Mouse (Mus musculus) gastrocnemius, postnatal 25 days (tissue): ENCODE measurements around the gene Timmdc1. TPM values are rescaled to one million over a fixed set of nuclear protein-coding genes. Genes with fewer than 3 reads are reported as not detected.
"Not testable (repeated sequence)": the region's sequence is repeated elsewhere in the genome, so short reads cannot be mapped to it uniquely, and the experiment has no call there.

Experiments
- DNase-seq: peaks from one replicate; pipeline ENCODE4 v3.0.0; 2022
- total RNA-seq, 2 experiments: library from RNA; stranded (reverse); gene quantifications; 1 replicate in 1 of 2; 2 replicates in 1 of 2; pipeline ENCODE4 v1.2.3; 2021

The Timmdc1 gene
- total RNA-seq, 2 experiments from 2014 or later, result 48.4 to 52.2 TPM

GRCm38 (mm10) chr16:38496604-38497140, 25.8 kb downstream of the Timmdc1 start:
- DNase-seq, result no peak

- DNase-seq, result no peak
Observed at GRCm38 (mm10) chr16:38493890-38494289, 28.6 kb downstream of the Timmdc1 start.

DNA sequence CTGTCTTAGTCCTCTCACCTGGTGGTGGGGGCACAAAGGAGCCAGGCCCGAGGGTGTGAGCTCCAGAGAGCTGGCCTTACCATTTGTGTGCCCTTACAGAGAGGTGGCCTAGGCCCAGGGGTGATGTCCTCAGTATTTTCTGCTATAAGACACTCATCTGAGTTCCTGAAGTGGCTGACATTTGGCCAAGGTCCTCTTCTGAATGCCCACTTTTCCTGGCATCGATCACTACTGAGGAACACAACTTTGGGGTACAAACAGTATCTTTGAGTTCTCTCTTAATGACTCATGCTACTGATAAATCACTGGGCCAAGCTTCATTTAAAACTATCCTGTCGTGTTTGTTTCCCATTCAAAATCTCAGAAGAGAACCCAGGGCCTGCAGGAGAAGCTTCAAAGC, 29.9 kb downstream of the Timmdc1 start:
- no peak for DNase-seq

DNA sequence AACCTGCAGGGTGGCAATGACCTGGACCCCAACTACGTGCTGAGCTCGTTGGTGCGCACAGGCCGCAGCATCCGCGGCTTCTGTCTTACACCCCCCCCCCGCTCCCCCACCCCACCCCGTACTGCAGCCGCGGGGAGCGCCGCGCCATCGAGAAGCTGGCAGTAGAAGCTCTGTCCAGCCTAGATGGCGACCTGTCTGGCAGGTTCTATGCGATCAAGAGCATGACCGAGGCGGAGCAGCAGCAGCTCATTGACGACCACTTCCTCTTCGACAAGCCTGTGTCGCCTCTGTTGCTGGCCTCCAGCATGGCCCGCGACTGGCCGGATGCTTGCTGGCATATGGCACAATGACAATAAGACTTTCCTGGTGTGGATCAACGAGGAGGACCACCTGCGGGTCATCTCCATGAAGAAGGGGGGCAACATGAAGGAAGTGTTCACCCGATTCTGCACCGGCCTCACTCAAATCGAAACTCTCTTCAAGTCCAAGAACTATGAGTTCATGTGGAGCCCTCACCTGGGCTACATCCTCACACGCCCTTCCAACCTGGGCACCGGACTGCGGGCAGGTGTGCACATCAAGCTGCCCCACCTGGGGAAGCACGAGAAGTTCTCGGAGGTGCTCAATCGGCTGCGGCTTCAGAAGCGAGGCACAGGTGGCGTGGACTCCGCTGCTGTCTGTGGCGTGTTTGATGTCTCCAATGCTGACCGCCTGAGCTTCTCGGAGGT, 38.7 kb downstream of the Timmdc1 start:
- DNase-seq, result no peak

DNA sequence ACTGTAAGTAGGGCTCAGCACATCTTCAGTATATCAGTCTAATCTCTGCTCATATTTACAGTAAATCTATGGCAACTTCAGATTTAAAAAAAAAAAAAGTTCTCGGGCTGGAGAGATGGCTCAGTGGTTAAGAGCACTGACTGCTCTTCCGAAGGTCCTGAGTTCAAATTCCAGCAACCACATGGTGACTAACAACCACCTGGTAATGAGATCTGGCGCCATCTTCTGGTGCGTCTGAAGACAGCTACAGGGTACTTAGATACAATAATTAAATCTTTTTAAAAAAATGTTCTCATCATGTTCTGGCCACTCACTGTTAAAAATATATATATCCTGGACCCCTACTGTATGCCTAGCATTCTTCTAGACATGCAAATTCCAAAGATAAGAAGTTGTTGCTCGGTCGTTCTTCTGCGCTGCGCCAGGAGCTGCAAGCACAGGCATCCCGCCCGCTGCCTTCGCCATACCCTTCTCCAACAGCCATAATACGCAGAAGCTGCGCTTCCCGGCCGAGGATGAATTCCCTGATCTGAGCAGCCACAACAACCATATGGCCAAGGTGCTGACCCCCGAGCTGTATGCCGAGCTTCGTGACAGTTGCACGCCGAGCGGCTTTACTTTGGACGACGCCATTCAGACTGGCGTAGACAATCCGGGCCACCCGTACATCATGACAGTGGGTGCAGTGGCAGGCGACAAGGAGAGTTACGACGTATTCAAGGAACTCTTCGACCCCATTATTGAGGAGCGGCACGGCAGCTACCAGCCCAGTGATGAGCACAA, 39.5 kb downstream of the Timmdc1 start:
- DNase-seq, result no peak

- DNase-seq, result no peak
Observed at GRCm38 (mm10) chr16:38481327-38481726, 41.1 kb downstream of the Timmdc1 start.

DNA sequence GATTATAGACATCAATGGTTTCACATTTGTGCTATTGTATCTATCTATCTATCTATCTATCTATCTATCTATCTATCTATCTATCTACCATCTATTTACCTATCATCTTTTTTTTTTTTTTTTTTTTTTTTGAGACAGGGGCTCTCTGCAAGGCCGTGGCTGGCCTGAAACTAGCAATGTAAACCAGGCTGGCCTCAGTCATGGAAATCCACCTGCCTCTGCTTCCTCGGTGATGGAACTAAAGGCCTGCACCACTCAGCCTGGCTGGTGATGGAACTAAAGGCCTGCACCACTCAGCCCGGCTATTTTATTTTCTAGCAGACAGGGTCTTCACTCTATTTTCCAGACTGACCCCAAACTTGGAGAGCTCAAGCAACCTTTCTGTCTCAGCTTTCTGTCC, 44.2 kb downstream of the Timmdc1 start:
- DNase-seq, result no peak

GRCm38 (mm10) chr16:38477241-38477608, 45.2 kb downstream of the Timmdc1 start:
- DNase-seq, result not testable (repeated sequence)

DNA sequence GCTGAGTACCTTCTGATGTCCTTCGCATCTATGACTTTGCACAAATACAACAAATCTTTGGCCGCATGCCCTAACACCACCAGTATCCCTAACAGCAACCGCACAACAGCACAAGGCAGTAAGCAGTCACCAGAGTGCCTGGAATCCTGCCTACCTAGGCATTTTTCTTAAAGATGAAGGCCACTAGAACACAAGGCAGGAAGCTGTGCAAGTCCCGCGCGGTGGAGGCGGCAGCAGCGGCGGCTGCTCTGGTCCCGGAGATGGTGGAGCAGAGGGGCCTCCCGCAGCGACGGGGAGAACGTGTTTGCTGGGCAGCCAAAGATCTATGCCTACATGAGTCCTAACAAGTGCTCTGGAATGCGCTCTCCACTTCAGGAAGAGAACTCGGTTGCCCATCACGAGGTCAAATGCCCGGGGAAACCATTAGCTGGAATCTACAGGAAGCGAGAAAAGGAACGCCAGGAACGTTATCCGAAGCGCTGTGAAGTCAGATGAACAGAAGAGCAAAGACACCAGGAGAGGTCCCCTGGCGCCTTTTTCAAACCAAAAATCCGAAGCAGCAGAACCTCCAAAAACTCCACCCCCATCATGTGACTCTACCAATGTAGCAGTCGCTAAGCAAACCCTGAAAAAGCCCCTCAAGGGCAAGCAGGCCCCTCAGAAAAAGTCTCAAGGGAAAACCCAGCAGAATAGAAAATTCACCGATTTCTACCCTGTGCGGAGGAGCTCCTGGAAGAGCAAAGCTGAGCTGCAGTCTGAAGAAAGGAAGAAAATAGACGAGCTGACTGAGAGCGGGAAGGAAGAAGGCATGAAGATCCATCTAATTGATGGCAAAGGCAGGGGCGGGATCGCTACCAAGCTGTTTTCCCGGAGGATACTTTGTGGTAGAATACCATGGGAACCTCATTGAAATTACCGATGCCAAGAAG, 45.9 kb downstream of the Timmdc1 start:
- peak; percentile 16 for DNase-seq

- no peak for DNase-seq
Observed at GRCm38 (mm10) chr16:38475681-38476311, 46.7 kb downstream of the Timmdc1 start.

- no peak for DNase-seq
Observed at GRCm38 (mm10) chr16:38474677-38475286, 47.7 kb downstream of the Timmdc1 start.

- DNase-seq, result no peak
Observed at GRCm38 (mm10) chr16:38473661-38474060, 48.8 kb downstream of the Timmdc1 start.

GRCm38 (mm10) chr16:38472507-38472873, 50.0 kb downstream of the Timmdc1 start:
- DNase-seq, result no peak

- DNase-seq, result no peak
Observed at GRCm38 (mm10) chr16:38471697-38472506, 50.6 kb downstream of the Timmdc1 start.

DNA sequence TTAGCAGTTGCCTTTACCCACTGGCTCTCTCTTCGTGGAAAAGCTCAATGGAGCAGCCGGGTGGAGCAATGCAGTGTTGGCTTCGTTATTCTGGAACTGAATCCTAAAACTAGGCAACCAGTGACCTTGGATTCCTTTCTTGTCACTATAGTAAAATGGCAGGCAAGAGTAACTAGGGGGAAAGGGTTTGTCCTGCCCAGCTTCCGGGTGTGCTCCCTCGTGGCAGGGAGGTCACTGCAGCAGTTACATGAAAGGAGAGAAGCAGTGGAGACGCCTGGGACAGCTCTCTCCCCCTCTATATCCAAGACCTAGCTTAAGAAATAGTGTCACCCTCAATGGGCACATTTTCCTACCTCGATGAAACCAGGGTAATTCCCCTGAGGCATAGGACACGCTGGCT, 53.0 kb downstream of the Timmdc1 start:
- DNase-seq, result no peak

DNA sequence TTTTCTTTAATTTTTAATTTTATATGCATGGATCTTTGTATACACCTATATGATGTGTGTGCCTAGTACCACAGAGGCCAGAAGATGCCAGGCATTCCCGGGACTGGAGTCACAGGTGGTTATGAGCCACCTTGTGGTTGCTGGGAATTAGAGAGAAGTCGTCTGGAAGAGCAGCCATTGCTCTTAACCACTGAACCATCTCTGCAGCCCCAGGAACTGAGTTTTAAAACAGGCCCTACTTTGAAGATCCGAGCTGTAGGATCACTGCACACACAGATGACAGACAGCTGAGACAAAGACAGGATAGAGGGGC, 53.8 kb downstream of the Timmdc1 start:
- no peak for DNase-seq

DNA sequence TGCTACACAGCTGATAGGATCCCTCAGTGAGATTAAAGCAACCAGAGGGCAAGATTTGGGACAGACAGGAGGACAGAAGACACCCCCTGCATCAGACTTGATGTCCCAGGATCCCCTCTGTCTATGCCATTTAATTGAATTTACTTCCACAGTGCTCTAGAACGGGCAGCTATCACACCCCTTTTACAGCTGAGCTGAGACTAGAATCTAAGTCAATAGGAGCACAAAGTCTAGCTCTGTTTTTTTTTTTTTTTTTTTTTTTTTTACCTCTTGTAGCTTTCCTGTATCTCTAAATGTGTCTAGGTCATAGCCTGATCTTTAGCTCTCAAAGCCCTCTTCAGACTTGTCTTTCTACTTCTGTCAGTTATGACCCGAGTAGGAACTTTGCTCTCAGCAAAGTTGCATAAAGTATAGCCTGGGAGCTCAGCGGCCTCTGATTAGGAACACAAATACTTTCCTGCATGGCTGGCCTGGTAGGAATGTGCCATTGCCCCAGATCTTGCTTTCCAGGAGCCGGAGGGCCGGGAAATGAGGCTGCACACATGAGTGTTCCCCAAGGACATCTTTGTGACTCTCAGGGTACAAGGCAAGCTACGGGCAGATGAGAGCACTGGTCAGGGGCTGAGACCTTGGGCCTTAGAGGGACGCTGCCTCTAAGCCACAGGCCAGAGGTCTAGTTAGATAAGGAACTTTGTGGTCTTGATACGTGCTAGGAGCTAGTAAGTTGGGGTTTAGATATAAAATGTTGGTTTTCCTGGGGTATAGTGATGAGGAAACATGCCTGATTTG, 54.4 kb downstream of the Timmdc1 start:
- no peak for DNase-seq

- no peak for DNase-seq
Observed at GRCm38 (mm10) chr16:38467091-38467916, 55.2 kb downstream of the Timmdc1 start.

DNA sequence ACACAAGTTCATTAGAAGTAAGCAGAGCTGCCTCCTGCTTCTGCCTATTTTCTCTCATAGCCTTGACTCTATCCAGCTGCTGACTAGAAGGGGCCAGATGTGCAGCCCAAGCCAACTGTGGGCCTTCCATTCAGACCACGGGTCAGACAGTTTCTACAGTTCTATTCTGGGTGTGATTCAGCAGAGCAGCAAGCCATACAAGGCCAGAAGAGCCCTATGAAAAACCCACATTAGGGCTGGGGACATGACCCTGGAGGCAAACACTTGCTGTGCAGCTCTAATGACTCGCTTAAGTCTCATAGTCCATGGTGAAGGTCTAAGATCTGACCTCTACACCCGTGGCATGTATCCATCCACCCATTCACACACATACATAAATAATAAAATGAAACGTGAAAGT, 56.4 kb downstream of the Timmdc1 start:
- DNase-seq, result no peak
